Mouse (Mus musculus): ENCODE measurements around the gene Serpinc1. TPM values are rescaled to one million over a fixed set of nuclear protein-coding genes. Genes with fewer than 3 reads are reported as not detected.

Gene Serpinc1
- polyA plus RNA-seq (2012; fragmentation: generic; extraction: Trizol), result under 1 TPM; 0.05 to 0.84 TPM

GRCm38 (mm10) chr1:160978071-160978735 is at the start of gene Serpinc1:
Gene Serpinc1 (plus strand): TSS chr1:160978585.

GRCm38 (mm10) chr1:161034435-161035280 is 56.3 kb downstream of the Serpinc1 start, which contains the start of gene Zbtb37:
Gene Zbtb37 (minus strand): TSS chr1:161034849.

Other genes with a start within 250 kb of the Serpinc1 start
- 1 to 10 TPM in 1 of 2 experiments, under 1 TPM in 1; 0.36 to 4.7 TPM for gene Rabgap1l, start 185.4 kb upstream of the Serpinc1 start, polyA plus RNA-seq (2012; fragmentation: generic; extraction: Trizol)
- gene Rc3h1, start 72.2 kb upstream of the Serpinc1 start, polyA plus RNA-seq (2012; fragmentation: generic; extraction: Trizol), result 1 to 10 TPM in 1 of 2 experiments, under 1 TPM in 1; 0.33 to 2.0 TPM
- 1 to 10 TPM in 1 of 2 experiments, under 1 TPM in 1; 0.07 to 1.2 TPM for gene Zbtb37, start 56.3 kb downstream of the Serpinc1 start, polyA plus RNA-seq (2012; fragmentation: generic; extraction: Trizol)
- gene Dars2, start 92.1 kb downstream of the Serpinc1 start, polyA plus RNA-seq (2012; fragmentation: generic; extraction: Trizol), result 10 to 100 TPM in 1 of 2 experiments, 1 to 10 TPM in 1; 9.2 to 21.1 TPM
- gene Cenpl, start 92.1 kb downstream of the Serpinc1 start, polyA plus RNA-seq (2012; fragmentation: generic; extraction: Trizol), result 1 to 10 TPM in 1 of 2 experiments, under 1 TPM in 1; 0.94 to 7.6 TPM
- gene Klhl20, start 152.9 kb downstream of the Serpinc1 start, polyA plus RNA-seq (2012; fragmentation: generic; extraction: Trizol), result 1 to 10 TPM in 1 of 2 experiments, under 1 TPM in 1; 0.78 to 4.4 TPM
- gene Ankrd45, start 164.1 kb downstream of the Serpinc1 start, polyA plus RNA-seq (2012; fragmentation: generic; extraction: Trizol), result not detected
- not detected for gene Tex50, start 180.7 kb downstream of the Serpinc1 start, polyA plus RNA-seq (2012; fragmentation: generic; extraction: Trizol)

Data from C3H10T1/2 (cell line).